Mouse (Mus musculus) heart, embryonic 16.5 days (tissue): ENCODE results near the gene Dtx4. TPM values are rescaled to one million over a fixed set of nuclear protein-coding genes. Genes with fewer than 3 reads are reported as not detected.

Experiments used
- ATAC-seq: fragments of 200-750 bp; cut with Nextera tagmentation; replicated peaks from 2 replicates; pipeline ENCODE4 v1.8.0; 2017; ENCODE audit warnings: moderate number of reproducible peaks; ENCODE audit not compliant: insufficient read depth, low FRiP score; ENCODE audit errors: extremely low read depth
- H3K27ac ChIP-seq: fragments of 300-500 bp; sonication (generic); 2 replicates; pipeline ENCODE4 v1.5.1; 2014; ENCODE audit warnings: mild to moderate bottlenecking, low read length, control low read depth, moderate library complexity
- H3K27me3 ChIP-seq: fragments of 300-500 bp; sonication (generic); 2 replicates; pipeline ENCODE4 v1.6.1; 2014; ENCODE audit warnings: low read length, mixed read lengths; ENCODE audit not compliant: control insufficient read depth, insufficient read depth
- H3K36me3 ChIP-seq: fragments of 300-500 bp; sonication (generic); 2 replicates; pipeline ENCODE4 v1.6.1; 2014; ENCODE audit not compliant: control insufficient read depth, insufficient read depth
- H3K4me1 ChIP-seq: fragments of 300-500 bp; sonication (generic); 2 replicates; pipeline ENCODE4 v1.6.1; 2014; ENCODE audit warnings: low read length, mixed read lengths; ENCODE audit not compliant: control insufficient read depth, insufficient read depth
- H3K4me2 ChIP-seq: fragments of 300-500 bp; sonication (generic); 2 replicates; pipeline ENCODE4 v1.6.1; 2014; ENCODE audit warnings: low read depth, mild to moderate bottlenecking, control low read depth, low read length
- H3K4me3 ChIP-seq: fragments of 300-500 bp; sonication (generic); 2 replicates; pipeline ENCODE4 v1.5.1; 2014; ENCODE audit warnings: mild to moderate bottlenecking, control low read depth, low read length
- H3K9ac ChIP-seq: fragments of 300-500 bp; sonication (generic); 2 replicates; pipeline ENCODE4 v1.6.1; 2014; ENCODE audit warnings: low read length, control low read depth
- H3K9me3 ChIP-seq: fragments of 300-500 bp; sonication (generic); replicated peaks from 2 replicates; pipeline ENCODE4 v1.6.1; 2016; ENCODE audit warnings: low read length; ENCODE audit not compliant: control insufficient read depth
- whole genome bisulfite sequencing: fragments of 180-500 bp; shearing (Covaris S2); extraction: QIAGEN DNeasy Blood & Tissue Kit; methylation state at CpG from one replicate; pipeline ENCODE4 v1.1.7; 2014; 5-methylcytosine and 5-hydroxymethylcytosine counted together
- polyA plus RNA-seq: library from polyadenylated mRNA; unstranded; fragments of >200 nt; fragmentation: Nextera tagmentation; extraction: Ambion mirVana; gene quantifications from 2 replicates; pipeline ENCODE4 v1.2.1, GENCODE M21; 2015

Gene Dtx4
- polyA plus RNA-seq, 1 experiment from 2014 or later, result 2.6 TPM

GRCm38 (mm10) chr19:12498321-12498720, 2.9 kb downstream of the Dtx4 start:
- Histone ChIP-seq H3K4me2 (no peak overlapping the region), H3K9ac (no peak overlapping the region), H3K4me1 (peaks cover 8% of the 10 kb centered on the region), H3K27me3 (peaks cover 15% of the 10 kb centered on the region), H3K36me3 (no peaks in the 10 kb centered on the region), H3K9me3 (no peaks in the 10 kb centered on the region), H3K27ac (no peak overlapping the region), H3K4me3 (no peak overlapping the region)
- WGBS, result 73% methylated on average over 4 of the region's 4 CpGs
- no peak for ATAC-seq

GRCm38 (mm10) chr19:12497909-12498308, 3.3 kb downstream of the Dtx4 start:
- H3K36me3 ChIP-seq, result no peaks in the 10 kb centered on the region
- no peaks in the 10 kb centered on the region for H3K9me3 ChIP-seq
- no peak overlapping the region for H3K27ac ChIP-seq
- 55% methylated on average over 2 of the region's 2 CpGs for WGBS
- peaks cover 15% of the 10 kb centered on the region for H3K27me3 ChIP-seq
- peaks cover 8% of the 10 kb centered on the region for H3K4me1 ChIP-seq
- no peak overlapping the region for H3K4me3 ChIP-seq
- no peak overlapping the region for H3K4me2 ChIP-seq
- H3K9ac ChIP-seq, result no peak overlapping the region
- no peak for ATAC-seq

- WGBS, result 77% methylated on average over 2 of the region's 2 CpGs
- Histone ChIP-seq H3K4me3 (no peak overlapping the region), H3K4me2 (no peak overlapping the region), H3K9me3 (no peaks in the 10 kb centered on the region), H3K27me3 (peaks cover 15% of the 10 kb centered on the region), H3K9ac (no peak overlapping the region), H3K36me3 (no peaks in the 10 kb centered on the region; the same call in 1 of the 2 replicates), H3K4me1 (peaks cover 8% of the 10 kb centered on the region), H3K27ac (no peak overlapping the region)
- ATAC-seq, result no peak
These were observed 5.0 kb downstream of the Dtx4 start for GRCm38 (mm10) chr19:12496241-12496640.

- H3K4me2 ChIP-seq, result no peak overlapping the region
- WGBS, result 73% methylated on average over 3 of the region's 3 CpGs
- H3K9me3 ChIP-seq, result no peaks in the 10 kb centered on the region
- H3K27ac ChIP-seq, result no peak overlapping the region
- H3K36me3 ChIP-seq, result no peaks in the 10 kb centered on the region; the same call in 1 of the 2 replicates
- ATAC-seq, result no peak
- H3K27me3 ChIP-seq, result peaks cover 9% of the 10 kb centered on the region
- no peak overlapping the region for H3K4me3 ChIP-seq
- H3K9ac ChIP-seq, result no peak overlapping the region
- peaks cover 2% of the 10 kb centered on the region; the same call in 1 of the 2 replicates for H3K4me1 ChIP-seq
These were observed 6.2 kb downstream of the Dtx4 start for GRCm38 (mm10) chr19:12494972-12495535.

- H3K9me3 ChIP-seq, result no peaks in the 10 kb centered on the region
- H3K9ac ChIP-seq, result no peak overlapping the region
- H3K4me1 ChIP-seq, result peaks cover 2% of the 10 kb centered on the region; the same call in 1 of the 2 replicates
- no peak overlapping the region for H3K4me2 ChIP-seq
- H3K27me3 ChIP-seq, result peaks cover 2% of the 10 kb centered on the region; the same call in 1 of the 2 replicates
- no peak overlapping the region for H3K27ac ChIP-seq
- no peak for ATAC-seq
- H3K36me3 ChIP-seq, result no peaks in the 10 kb centered on the region; the same call in 1 of the 2 replicates
- 61% methylated on average over 4 of the region's 4 CpGs for WGBS
- no peak overlapping the region for H3K4me3 ChIP-seq
These were observed 7.1 kb downstream of the Dtx4 start for GRCm38 (mm10) chr19:12494187-12494458.

- Histone ChIP-seq H3K4me2 (no peak overlapping the region), H3K4me3 (no peak overlapping the region), H3K9me3 (no peaks in the 10 kb centered on the region), H3K27me3 (no peaks in the 10 kb centered on the region; the same call in 1 of the 2 replicates), H3K4me1 (peaks cover 2% of the 10 kb centered on the region; the same call in 1 of the 2 replicates), H3K36me3 (no peaks in the 10 kb centered on the region; the same call in 1 of the 2 replicates), H3K9ac (no peak overlapping the region), H3K27ac (no peak overlapping the region)
- 56% methylated on average over 4 of the region's 4 CpGs for WGBS
- ATAC-seq, result no peak
These were observed 7.6 kb downstream of the Dtx4 start for GRCm38 (mm10) chr19:12493453-12494186.

- Histone ChIP-seq H3K4me3 (no peak overlapping the region), H3K4me1 (peaks cover 7% of the 10 kb centered on the region), H3K27me3 (no peaks in the 10 kb centered on the region), H3K9me3 (no peaks in the 10 kb centered on the region), H3K9ac (no peak overlapping the region), H3K4me2 (no peak overlapping the region), H3K36me3 (no peaks in the 10 kb centered on the region; the same call in 1 of the 2 replicates), H3K27ac (no peak overlapping the region)
- WGBS, result 88% methylated on average over 7 of the region's 7 CpGs
- ATAC-seq, result no peak
These were observed 9.6 kb downstream of the Dtx4 start for GRCm38 (mm10) chr19:12491636-12492035.

- no peak for ATAC-seq
- H3K4me1 ChIP-seq, result peaks cover 10% of the 10 kb centered on the region
- H3K27me3 ChIP-seq, result no peaks in the 10 kb centered on the region
- no peaks in the 10 kb centered on the region for H3K9me3 ChIP-seq
- no peak overlapping the region for H3K4me3 ChIP-seq
- WGBS, result 78% methylated on average over 11 of the region's 11 CpGs
- H3K9ac ChIP-seq, result no peak overlapping the region
- no peak overlapping the region for H3K27ac ChIP-seq
- no peaks in the 10 kb centered on the region; the same call in 1 of the 2 replicates for H3K36me3 ChIP-seq
- no peak overlapping the region for H3K4me2 ChIP-seq
These were observed 11.3 kb downstream of the Dtx4 start for GRCm38 (mm10) chr19:12489675-12490570.
